Mouse (Mus musculus): ENCODE results near the gene Id3. TPM values are rescaled to one million over a fixed set of nuclear protein-coding genes. Genes with fewer than 3 reads are reported as not detected.

Gene Id3
- total RNA-seq, 2 experiments from 2014 or later, result 80.3 to 101 TPM

DNA sequence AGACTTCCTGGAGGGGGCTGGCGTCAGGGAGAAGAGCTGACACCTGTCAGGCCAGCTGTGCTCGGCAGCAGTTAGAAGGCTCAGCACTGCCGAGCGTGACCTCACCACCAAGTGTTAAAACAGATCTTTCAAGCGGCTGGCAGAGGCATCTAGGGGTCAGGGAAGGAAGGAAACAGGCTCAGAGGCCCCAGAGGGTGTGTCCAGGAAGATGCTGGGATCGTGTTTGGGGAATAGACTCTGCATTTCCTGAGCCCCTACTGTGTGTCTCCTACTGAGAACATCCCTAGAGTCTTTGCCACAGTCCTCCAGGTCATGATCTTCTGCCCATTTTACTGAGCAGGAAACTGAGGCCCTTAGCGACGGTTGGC lies 33.9 kb downstream of the Id3 start:
- DNase-seq (ENCODE audit: low spot score in 2 of 2), result no peak

DNA sequence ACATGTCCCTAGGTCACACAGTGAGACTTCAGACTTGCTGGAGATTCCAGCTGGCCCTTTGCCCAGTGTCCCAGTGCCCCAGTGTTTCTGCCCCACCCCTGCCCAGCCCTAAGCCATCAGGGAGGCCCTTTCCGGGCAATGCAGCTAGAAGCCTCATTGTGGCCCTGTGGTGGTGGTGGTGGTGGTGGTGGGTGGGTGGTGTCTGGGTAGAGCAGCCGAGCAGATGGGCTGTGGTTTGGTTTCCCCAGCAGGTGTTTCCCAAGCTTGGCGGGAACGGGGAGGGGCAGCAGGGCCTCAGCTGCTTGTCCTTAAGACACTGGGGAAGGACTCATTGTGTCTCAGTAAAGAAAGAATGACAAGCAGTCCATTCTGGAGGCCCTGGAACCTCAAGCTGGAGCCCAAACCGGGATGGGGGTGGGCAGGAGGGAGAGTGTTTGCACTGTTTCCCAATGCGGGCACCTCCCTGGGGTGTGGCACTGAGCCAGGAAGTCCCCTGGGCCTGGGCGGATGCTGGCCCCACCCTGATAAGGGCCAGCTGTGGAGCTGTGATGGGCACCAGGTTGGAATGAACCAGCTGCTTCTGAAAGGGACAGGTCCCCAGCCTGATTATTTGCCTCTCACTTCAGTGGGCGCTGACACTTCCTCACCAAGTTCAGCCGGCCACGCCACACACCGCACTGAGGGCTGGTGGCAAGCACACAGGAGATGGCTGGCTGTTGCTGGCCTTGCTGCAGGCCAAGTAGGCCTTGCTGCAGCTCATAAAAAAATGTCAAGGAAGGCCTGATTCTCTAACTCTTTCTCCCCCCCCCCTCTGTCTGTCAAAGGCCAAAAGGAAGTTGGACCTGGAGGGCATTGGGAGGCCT lies 34.5 kb downstream of the Id3 start:
- no peak for DNase-seq (ENCODE audit: low spot score in 2 of 2)

DNA sequence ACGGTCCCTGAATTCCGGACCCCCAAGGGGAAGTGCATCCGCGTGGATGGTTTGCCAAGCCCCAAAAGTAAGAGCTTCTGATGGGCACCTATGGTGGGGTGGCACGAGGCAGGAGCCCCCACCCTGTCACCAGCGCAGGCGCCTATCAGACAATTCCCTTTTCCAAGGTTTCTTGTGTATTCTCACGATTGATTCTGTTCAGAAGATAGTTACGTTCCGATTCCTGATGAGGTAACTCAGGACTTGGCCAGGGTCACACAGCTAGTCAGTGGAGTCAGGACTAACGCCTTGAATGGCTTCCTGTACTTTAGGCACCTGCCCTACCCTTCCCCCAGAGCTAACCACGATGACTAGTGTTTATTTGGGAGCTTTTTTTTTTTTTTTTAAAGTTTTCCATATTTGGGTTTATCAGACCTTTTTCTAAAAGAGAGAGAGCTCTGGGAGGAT lies 35.2 kb downstream of the Id3 start:
- no peak for DNase-seq (ENCODE audit: low spot score in 2 of 2)

DNA sequence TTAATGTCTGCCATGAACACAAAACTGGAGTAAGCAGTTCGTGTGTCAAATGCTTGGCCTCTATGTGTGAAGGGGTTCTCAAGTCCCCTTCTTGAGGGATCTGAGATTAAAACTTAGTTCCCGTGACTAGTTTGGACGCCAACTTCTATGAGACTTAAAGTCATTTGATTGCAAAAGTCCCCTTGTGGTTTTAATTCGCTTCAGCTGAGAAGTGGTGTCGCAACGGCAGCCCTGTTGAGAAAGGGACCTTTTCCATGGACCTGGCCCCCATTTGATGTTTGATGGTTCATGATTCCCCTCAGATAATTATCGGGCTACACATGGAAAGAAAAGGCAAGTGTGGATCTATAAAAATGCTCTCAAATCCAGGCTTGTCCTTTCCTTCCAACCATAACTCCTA lies 36.2 kb downstream of the Id3 start:
- DNase-seq (ENCODE audit: low spot score in 2 of 2), result no peak

DNA sequence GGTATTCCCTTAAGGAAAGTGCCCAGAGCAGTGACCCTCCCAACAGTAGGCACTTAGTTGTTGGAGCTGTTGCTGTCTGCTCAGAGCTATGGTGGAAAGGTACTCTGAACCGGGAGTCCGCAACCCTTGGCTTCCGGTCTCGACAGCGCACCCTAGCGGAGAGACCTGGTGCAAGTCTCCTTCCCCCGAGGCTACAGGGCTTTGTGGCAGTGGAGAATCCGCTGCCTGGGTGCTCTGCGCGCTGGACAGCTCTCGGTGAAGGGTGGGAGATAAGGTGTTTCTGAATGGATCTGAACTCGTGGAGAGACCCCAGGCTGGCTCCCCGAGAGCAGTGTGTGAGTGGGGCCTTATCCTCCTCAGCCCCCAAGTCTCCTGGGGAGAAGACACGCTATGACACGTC lies 36.7 kb downstream of the Id3 start:
- peak; percentile 87 to 88 for DNase-seq (ENCODE audit: low spot score in 2 of 2)

DNA sequence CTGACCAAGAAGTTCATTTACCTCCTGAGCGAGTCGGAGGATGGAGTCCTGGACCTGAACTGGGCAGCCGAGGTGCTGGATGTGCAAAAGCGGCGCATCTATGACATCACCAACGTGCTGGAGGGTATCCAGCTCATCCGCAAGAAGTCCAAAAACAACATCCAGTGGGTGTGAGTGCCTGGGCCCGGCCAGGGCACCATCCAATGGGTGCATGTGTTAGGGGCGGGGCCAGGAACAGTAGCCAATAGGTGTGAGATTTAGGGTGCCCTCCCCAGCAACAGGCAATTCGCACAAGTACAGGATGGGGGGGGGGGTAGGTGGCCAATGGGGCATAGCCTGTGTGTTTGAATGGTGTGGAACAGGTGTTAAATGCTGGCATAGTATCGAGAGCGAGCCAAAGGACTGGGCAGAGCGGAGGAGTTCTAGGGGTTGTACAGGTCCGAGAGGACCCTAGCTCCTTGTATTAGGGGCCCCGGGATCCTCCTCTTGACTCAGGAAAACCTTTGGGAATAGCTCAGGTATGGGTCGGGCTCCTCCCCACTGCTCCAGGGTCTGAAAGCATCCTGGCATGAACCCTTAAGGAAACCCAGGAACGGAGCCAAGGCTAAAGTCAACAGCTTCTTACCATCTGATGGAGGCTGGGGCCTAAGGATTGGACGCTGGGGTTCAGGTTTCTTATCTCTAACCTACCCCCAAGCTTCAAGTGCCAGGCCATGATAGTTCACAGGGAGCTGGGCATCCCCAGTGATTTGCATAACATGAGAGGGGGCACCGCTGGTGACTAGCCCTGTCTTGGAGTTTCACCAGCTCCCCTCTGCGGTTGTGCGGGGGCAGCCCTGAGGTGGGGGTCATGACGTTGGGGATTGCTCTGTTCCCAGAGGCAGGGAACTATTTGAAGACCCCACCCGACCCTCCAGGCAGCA lies 37.4 kb downstream of the Id3 start:
- peak; percentile 76 to 80 for DNase-seq (ENCODE audit: low spot score in 2 of 2)

DNA sequence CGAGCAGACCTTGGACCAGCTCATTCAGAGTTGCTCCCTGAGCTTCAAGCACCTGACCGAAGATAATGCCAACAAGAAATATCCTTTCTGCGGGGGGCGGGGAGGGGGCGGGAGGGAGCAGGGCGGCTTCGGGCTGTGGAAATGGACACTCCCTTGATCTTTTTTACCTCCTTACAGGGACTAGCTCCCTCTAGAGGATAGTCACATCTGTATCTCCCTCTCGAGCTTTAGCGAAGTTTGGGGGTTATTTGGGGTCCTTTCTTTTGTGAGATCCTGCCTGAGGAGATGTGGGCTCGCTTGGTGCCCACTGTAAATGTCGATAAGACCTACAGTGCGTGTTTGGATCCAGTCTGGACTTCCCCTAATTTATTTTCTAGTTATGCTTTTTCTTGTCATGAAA lies 38.1 kb downstream of the Id3 start:
- DNase-seq (ENCODE audit: low spot score in 2 of 2), result no peak

DNA sequence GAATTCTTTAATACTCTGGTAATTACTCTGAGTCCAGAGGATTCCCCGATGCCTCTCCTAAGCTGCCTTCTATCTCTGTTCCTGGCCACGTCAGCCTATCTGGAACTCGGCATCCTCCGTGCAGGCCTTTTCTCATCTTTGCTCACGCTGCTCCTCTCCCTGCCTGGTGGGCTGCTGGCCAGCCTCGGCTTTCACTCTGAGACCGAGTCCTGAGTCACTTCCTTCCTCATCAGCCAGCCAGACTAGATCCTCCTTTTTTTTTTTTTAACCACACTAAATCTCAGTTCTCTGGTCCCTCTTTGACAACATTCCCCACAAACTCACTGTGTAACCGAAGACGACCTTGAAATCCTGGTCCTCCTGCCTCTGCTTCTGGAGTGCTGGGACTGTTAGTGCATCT lies 42.1 kb downstream of the Id3 start:
- peak in 1 of 2 experiments; percentile 27 for DNase-seq (ENCODE audit: low spot score in 2 of 2)

DNA sequence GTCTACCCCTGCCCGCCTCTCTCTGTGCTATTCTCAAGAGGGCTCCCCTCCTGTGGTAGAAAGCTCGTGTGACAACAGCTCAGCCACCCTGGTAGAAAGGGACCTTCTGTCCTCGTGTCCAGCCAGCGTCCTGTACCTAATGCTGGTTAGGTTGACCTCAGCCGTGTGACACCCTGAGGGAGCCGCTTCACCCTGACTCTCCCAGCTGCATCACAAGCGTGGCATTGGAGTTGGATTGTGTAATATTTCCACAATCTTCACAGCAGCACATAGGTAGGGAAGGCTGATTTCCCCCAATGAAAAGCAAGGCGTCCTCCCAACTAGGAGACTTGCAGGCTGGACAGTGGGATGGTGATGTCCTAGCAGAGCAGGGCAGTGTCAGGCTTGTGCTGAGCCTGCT lies 43.0 kb downstream of the Id3 start:
- DNase-seq (ENCODE audit: low spot score in 2 of 2), result no peak

DNA sequence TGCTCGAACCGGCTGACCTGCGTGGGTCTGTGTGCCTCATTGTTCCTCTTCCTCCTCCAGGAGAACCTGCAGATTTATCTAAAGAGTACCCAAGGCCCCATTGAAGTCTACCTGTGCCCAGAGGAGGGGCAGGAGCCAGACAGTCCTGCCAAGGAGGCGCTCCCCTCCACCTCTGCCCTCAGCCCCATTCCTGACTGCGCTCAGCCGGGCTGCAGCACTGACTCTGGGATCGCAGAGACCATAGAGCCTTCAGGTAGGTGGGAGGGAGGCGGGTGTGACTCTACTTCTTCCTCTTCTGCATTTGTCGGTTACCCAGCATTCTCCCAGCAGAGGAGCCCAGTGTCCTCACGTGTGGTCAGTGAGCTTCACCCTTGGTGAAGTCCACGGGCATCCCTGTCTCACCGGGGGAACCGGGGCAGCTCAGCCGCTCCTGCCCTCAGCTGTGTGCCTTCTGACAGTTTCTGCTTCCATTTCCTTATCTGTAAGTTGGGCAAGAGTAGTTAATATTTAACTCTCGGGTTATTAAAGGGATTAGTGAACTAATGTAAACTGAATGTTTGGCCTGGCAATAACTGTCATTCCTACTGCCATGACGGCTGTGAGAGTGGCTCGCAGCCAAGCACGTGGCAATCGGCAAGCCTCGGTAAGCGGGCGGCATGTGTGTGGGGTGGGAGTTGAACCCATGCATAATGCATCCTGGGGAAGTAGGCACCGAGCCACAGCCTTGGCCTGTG lies 43.6 kb downstream of the Id3 start:
- no peak for DNase-seq (ENCODE audit: low spot score in 2 of 2)

DNA sequence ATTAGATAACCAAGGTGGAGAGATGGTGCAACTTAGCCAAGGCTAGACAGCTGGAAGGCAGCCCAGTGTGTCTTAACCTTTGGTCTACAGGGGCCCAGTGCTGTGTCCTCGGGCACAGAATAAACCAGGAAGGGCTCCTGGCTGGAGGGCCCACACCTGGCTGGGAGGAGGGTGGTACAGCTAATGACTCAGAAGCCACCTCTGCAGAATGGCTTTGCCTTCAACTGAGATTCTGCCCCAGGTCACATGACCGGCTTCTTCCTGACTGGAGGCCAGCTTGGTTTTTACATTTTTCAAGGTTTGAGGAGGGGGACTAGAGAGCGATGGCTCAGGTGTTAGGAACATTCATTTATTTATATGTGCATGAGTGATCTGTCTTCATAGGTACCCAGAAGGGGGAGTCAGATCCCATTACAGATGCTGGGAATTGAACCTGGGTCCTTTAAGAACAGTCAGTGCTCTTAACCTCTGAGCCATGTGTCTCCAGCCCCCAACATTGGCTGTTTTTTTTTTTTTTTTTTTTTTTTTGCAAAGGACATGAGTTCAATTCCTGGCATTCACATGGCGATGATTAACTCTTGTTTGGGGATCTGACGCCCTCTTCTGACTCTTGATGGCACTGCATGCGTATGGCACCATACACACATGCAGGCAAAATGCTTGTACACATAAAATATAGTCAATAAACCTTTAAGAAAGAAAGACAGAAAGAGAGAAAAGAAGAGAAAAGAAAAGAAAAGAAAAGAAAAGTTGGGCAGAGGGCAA lies 45.9 kb downstream of the Id3 start:
- DNase-seq (ENCODE audit: low spot score in 2 of 2), result no peak

DNA sequence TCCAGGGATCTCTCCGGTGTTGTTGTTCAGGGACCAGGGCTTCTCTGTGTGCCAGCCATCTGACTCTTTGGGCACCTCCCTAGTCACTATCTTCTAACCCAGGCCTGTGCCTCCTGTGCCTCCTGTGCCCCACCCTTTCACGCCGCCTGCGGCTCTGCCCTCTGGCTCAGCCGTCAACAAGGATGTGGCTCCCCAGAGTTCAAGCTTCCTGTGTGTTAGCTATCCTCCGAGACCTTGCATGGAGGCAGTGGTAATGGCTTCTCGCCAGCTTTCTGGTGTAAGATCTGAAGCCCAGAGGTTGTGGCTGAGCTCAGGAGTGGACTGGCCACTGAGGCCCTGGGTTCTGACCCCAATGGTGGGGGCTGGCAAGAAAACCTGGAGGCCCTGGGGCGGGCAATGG lies 46.6 kb downstream of the Id3 start:
- no peak for DNase-seq (ENCODE audit: low spot score in 2 of 2)

DNA sequence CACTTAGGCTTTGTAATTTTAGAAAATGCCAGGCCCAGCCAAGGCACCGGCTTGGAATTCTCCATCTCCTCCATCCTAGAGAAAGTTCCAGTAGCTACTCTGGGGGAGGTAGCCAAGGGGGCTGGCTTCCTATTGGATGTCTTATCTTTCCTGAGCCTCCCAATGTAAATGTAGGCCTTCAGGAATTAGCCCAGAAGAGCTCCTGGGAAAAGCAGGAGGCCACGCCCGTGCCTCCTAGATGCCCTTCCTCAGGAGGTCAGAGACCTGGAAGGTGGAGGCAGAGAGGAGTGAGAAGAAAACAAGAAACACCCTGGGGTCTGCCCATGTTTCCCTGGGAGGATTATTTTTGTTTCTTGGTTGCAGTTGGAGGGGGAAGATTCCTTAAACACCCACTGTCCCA lies 50.3 kb downstream of the Id3 start:
- no peak for DNase-seq (ENCODE audit: low spot score in 2 of 2)

DNA sequence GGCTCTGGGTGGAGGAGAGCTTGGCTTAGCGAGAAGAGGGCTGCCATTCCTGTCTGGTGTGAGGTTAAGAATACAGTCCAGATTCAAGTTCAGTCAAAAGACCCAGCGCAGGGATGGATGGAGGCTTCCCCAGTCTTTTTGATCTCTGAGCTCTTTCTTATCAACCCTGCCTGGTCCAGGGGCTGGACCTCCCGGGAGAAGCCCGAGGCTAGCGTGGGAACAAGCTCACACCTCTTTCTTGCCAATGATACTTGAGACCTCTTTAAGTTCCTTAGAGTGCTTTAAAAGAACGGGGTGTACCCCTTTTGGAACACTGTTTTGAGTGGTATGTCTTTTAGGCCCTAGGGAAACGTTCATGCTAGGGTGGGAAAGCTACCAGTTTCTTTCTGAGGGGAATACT lies 51.7 kb downstream of the Id3 start:
- no peak for DNase-seq (ENCODE audit: low spot score in 2 of 2)

Other genes starting within 250 kb of the Id3 start
- gene Cnr2, start 248.1 kb upstream of the Id3 start, total RNA-seq (2021), result under 1 TPM; 0.18 to 0.22 TPM
- 10 to 100 TPM; 50.9 to 56.1 TPM for gene Fuca1, start 222.8 kb upstream of the Id3 start, total RNA-seq (2021)
- 10 to 100 TPM; 33.6 to 36.3 TPM for gene Hmgcl, start 197.0 kb upstream of the Id3 start, total RNA-seq (2021)
- 10 to 100 TPM; 34.6 to 36.2 TPM for gene Gale, start 179.8 kb upstream of the Id3 start, total RNA-seq (2021)
- gene Lypla2, start 170.9 kb upstream of the Id3 start, total RNA-seq (2021), result 100 to 1,000 TPM; 113 to 119 TPM
- 10 to 100 TPM; 76.2 to 81.0 TPM for gene Pithd1, start 156.2 kb upstream of the Id3 start, total RNA-seq (2021)
- gene Eloa, start 121.7 kb upstream of the Id3 start, total RNA-seq (2021), result 10 to 100 TPM; 32.5 to 33.6 TPM
- gene Rpl11, start 90.1 kb upstream of the Id3 start, total RNA-seq (2021), result 100 to 1,000 TPM; 322 to 405 TPM
- gene E2f2, start 28.9 kb downstream of the Id3 start, total RNA-seq (2021), result 1 to 10 TPM; 1.1 to 2.3 TPM
- gene Asap3, start 62.9 kb downstream of the Id3 start, total RNA-seq (2021), result 1 to 10 TPM; 5.1 to 5.6 TPM
- under 1 TPM; 0.55 to 0.89 TPM for gene Tcea3, start 104.2 kb downstream of the Id3 start, total RNA-seq (2021)
- 10 to 100 TPM; 88.7 to 93.8 TPM for gene Zfp46, start 141.2 kb downstream of the Id3 start, total RNA-seq (2021)
- gene Hnrnpr, start 167.4 kb downstream of the Id3 start, total RNA-seq (2021), result 100 to 1,000 TPM; 115 TPM

Measured in layer of hippocampus, postnatal 10 days (tissue).